Mouse (Mus musculus): ENCODE results near the gene Ntan1. TPM values are rescaled to one million over a fixed set of nuclear protein-coding genes. Genes with fewer than 3 reads are reported as not detected.

Gene Ntan1
- polyA plus RNA-seq, 1 experiment from 2014 or later: 34.9 TPM

- Histone ChIP-seq H3K27ac (ENCODE audit: low read length) (no peak overlapping the region), H3K9ac (ENCODE audit: low read depth, low read length) (no peak overlapping the region), H3K4me1 (ENCODE audit: control insufficient read depth, low read depth, low read length) (peaks cover 18% of the 10 kb centered on the region), H3K9me3 (replicated peaks; ENCODE audit: control insufficient read depth, low read length) (no peaks in the 10 kb centered on the region), H3K27me3 (ENCODE audit: control insufficient read depth, insufficient read depth, low read depth, low read length) (no peaks in the 10 kb centered on the region), H3K36me3 (ENCODE audit: control insufficient read depth, insufficient read depth) (no peaks in the 10 kb centered on the region), H3K4me2 (ENCODE audit: low read depth, low read length) (no peak overlapping the region), H3K4me3 (ENCODE audit: low read depth, low read length) (no peak overlapping the region)
- 80% methylated on average over 5 of the region's 5 CpGs for WGBS (ENCODE audit: insufficient replicate concordance)
- ATAC-seq (ENCODE audit: low read depth): no peak
These were observed 2.1 kb downstream of the Ntan1 start for GRCm38 (mm10) chr16:13820771-13821170.

GRCm38 (mm10) chr16:13825781-13826490, 7.3 kb downstream of the Ntan1 start:
- ATAC-seq (ENCODE audit: low read depth): no peak
- no peaks in the 10 kb centered on the region for H3K9me3 ChIP-seq (replicated peaks; ENCODE audit: control insufficient read depth, low read length)
- no peak overlapping the region for H3K4me3 ChIP-seq (ENCODE audit: low read depth, low read length)
- peaks cover 3% of the 10 kb centered on the region; the same call in 1 of the 2 replicates for H3K4me1 ChIP-seq (ENCODE audit: control insufficient read depth, low read depth, low read length)
- no peak overlapping the region for H3K27ac ChIP-seq (ENCODE audit: low read length)
- H3K4me2 ChIP-seq (ENCODE audit: low read depth, low read length): no peak overlapping the region
- H3K27me3 ChIP-seq (ENCODE audit: control insufficient read depth, insufficient read depth, low read depth, low read length): no peaks in the 10 kb centered on the region
- peaks cover 2% of the 10 kb centered on the region; the same call in 1 of the 2 replicates for H3K36me3 ChIP-seq (ENCODE audit: control insufficient read depth, insufficient read depth)
- no peak overlapping the region for H3K9ac ChIP-seq (ENCODE audit: low read depth, low read length)
- 67% methylated on average over 7 of the region's 7 CpGs for WGBS (ENCODE audit: insufficient replicate concordance)

- no peak overlapping the region for H3K4me2 ChIP-seq (ENCODE audit: low read depth, low read length)
- peaks cover 3% of the 10 kb centered on the region; the same call in 1 of the 2 replicates for H3K4me1 ChIP-seq (ENCODE audit: control insufficient read depth, low read depth, low read length)
- no peak overlapping the region for H3K4me3 ChIP-seq (ENCODE audit: low read depth, low read length)
- no peak for ATAC-seq (ENCODE audit: low read depth)
- no peak overlapping the region for H3K27ac ChIP-seq (ENCODE audit: low read length)
- WGBS (ENCODE audit: insufficient replicate concordance): 75% methylated on average over 4 of the region's 4 CpGs
- no peaks in the 10 kb centered on the region for H3K27me3 ChIP-seq (ENCODE audit: control insufficient read depth, insufficient read depth, low read depth, low read length)
- H3K9ac ChIP-seq (ENCODE audit: low read depth, low read length): no peak overlapping the region
- no peaks in the 10 kb centered on the region for H3K9me3 ChIP-seq (replicated peaks; ENCODE audit: control insufficient read depth, low read length)
- peaks cover 2% of the 10 kb centered on the region; the same call in 1 of the 2 replicates for H3K36me3 ChIP-seq (ENCODE audit: control insufficient read depth, insufficient read depth)
These were observed 7.9 kb downstream of the Ntan1 start for GRCm38 (mm10) chr16:13826511-13826910.

GRCm38 (mm10) chr16:13830444-13830843, 11.8 kb downstream of the Ntan1 start:
- Histone ChIP-seq H3K4me2 (ENCODE audit: low read depth, low read length) (no peak overlapping the region), H3K27ac (ENCODE audit: low read length) (no peak overlapping the region), H3K4me3 (ENCODE audit: low read depth, low read length) (no peak overlapping the region), H3K36me3 (ENCODE audit: control insufficient read depth, insufficient read depth) (peaks cover 21% of the 10 kb centered on the region), H3K4me1 (ENCODE audit: control insufficient read depth, low read depth, low read length) (no peaks in the 10 kb centered on the region), H3K9me3 (replicated peaks; ENCODE audit: control insufficient read depth, low read length) (no peaks in the 10 kb centered on the region), H3K27me3 (ENCODE audit: control insufficient read depth, insufficient read depth, low read depth, low read length) (no peaks in the 10 kb centered on the region), H3K9ac (ENCODE audit: low read depth, low read length) (no peak overlapping the region)
- 82% methylated on average over 10 of the region's 10 CpGs for WGBS (ENCODE audit: insufficient replicate concordance)
- ATAC-seq (ENCODE audit: low read depth): no peak

GRCm38 (mm10) chr16:13831606-13832005, 13.0 kb downstream of the Ntan1 start:
- Histone ChIP-seq H3K4me3 (ENCODE audit: low read depth, low read length) (no peak overlapping the region), H3K9ac (ENCODE audit: low read depth, low read length) (no peak overlapping the region), H3K4me1 (ENCODE audit: control insufficient read depth, low read depth, low read length) (no peaks in the 10 kb centered on the region), H3K27me3 (ENCODE audit: control insufficient read depth, insufficient read depth, low read depth, low read length) (no peaks in the 10 kb centered on the region), H3K4me2 (ENCODE audit: low read depth, low read length) (no peak overlapping the region), H3K9me3 (replicated peaks; ENCODE audit: control insufficient read depth, low read length) (no peaks in the 10 kb centered on the region), H3K36me3 (ENCODE audit: control insufficient read depth, insufficient read depth) (peaks cover 29% of the 10 kb centered on the region), H3K27ac (ENCODE audit: low read length) (no peak overlapping the region)
- WGBS (ENCODE audit: insufficient replicate concordance): 66% methylated on average over 5 of the region's 5 CpGs
- ATAC-seq (ENCODE audit: low read depth): peak; percentile 35

- 76% methylated on average over 5 of the region's 5 CpGs for WGBS (ENCODE audit: insufficient replicate concordance)
- no peak for ATAC-seq (ENCODE audit: low read depth)
- peaks cover 37% of the 10 kb centered on the region for H3K36me3 ChIP-seq (ENCODE audit: control insufficient read depth, insufficient read depth)
These were observed 15.7 kb downstream of the Ntan1 start for GRCm38 (mm10) chr16:13834382-13834781.

GRCm38 (mm10) chr16:13840056-13840455, 21.4 kb downstream of the Ntan1 start:
- 73% methylated on average over 7 of the region's 7 CpGs for WGBS (ENCODE audit: insufficient replicate concordance)
- ATAC-seq (ENCODE audit: low read depth): no peak
- Histone ChIP-seq H3K4me1 (ENCODE audit: control insufficient read depth, low read depth, low read length) (no peaks in the 10 kb centered on the region), H3K27me3 (ENCODE audit: control insufficient read depth, insufficient read depth, low read depth, low read length) (no peaks in the 10 kb centered on the region), H3K9ac (ENCODE audit: low read depth, low read length) (no peak overlapping the region), H3K4me2 (ENCODE audit: low read depth, low read length) (no peak overlapping the region), H3K27ac (ENCODE audit: low read length) (no peak overlapping the region), H3K9me3 (replicated peaks; ENCODE audit: control insufficient read depth, low read length) (no peaks in the 10 kb centered on the region), H3K36me3 (ENCODE audit: control insufficient read depth, insufficient read depth) (peaks cover 18% of the 10 kb centered on the region), H3K4me3 (ENCODE audit: low read depth, low read length) (no peak overlapping the region)

More at GRCm38 (mm10) chr16:13834382-13834781, 15.7 kb downstream of the Ntan1 start:
- Histone ChIP-seq H3K4me3 (ENCODE audit: low read depth, low read length) (no peak overlapping the region), H3K4me1 (ENCODE audit: control insufficient read depth, low read depth, low read length) (no peaks in the 10 kb centered on the region), H3K9ac (ENCODE audit: low read depth, low read length) (no peak overlapping the region), H3K4me2 (ENCODE audit: low read depth, low read length) (no peak overlapping the region), H3K27ac (ENCODE audit: low read length) (no peak overlapping the region), H3K27me3 (ENCODE audit: control insufficient read depth, insufficient read depth, low read depth, low read length) (no peaks in the 10 kb centered on the region), H3K9me3 (replicated peaks; ENCODE audit: control insufficient read depth, low read length) (no peaks in the 10 kb centered on the region)

- no peak overlapping the region for H3K27ac ChIP-seq (ENCODE audit: low read length)
- H3K9me3 ChIP-seq (replicated peaks; ENCODE audit: control insufficient read depth, low read length): no peaks in the 10 kb centered on the region
- 83% methylated on average over 3 of the region's 3 CpGs for WGBS (ENCODE audit: insufficient replicate concordance)
- H3K27me3 ChIP-seq (ENCODE audit: control insufficient read depth, insufficient read depth, low read depth, low read length): no peaks in the 10 kb centered on the region
- H3K4me1 ChIP-seq (ENCODE audit: control insufficient read depth, low read depth, low read length): no peaks in the 10 kb centered on the region
- no peak overlapping the region for H3K4me3 ChIP-seq (ENCODE audit: low read depth, low read length)
- no peak overlapping the region for H3K9ac ChIP-seq (ENCODE audit: low read depth, low read length)
- ATAC-seq (ENCODE audit: low read depth): no peak
- H3K36me3 ChIP-seq (ENCODE audit: control insufficient read depth, insufficient read depth): peaks cover 15% of the 10 kb centered on the region
- H3K4me2 ChIP-seq (ENCODE audit: low read depth, low read length): no peak overlapping the region
These were observed 22.3 kb downstream of the Ntan1 start for GRCm38 (mm10) chr16:13840956-13841355.

GRCm38 (mm10) chr16:13845031-13845430, 26.4 kb downstream of the Ntan1 start:
- Histone ChIP-seq H3K27me3 (ENCODE audit: control insufficient read depth, insufficient read depth, low read depth, low read length) (no peaks in the 10 kb centered on the region), H3K36me3 (ENCODE audit: control insufficient read depth, insufficient read depth) (peaks cover 3% of the 10 kb centered on the region; the same call in 1 of the 2 replicates), H3K4me1 (ENCODE audit: control insufficient read depth, low read depth, low read length) (no peaks in the 10 kb centered on the region), H3K4me3 (ENCODE audit: low read depth, low read length) (no peak overlapping the region), H3K27ac (ENCODE audit: low read length) (no peak overlapping the region), H3K9me3 (replicated peaks; ENCODE audit: control insufficient read depth, low read length) (no peaks in the 10 kb centered on the region), H3K9ac (ENCODE audit: low read depth, low read length) (no peak overlapping the region), H3K4me2 (ENCODE audit: low read depth, low read length) (no peak overlapping the region)
- no peak for ATAC-seq (ENCODE audit: low read depth)
- WGBS (ENCODE audit: insufficient replicate concordance): 77% methylated on average over 5 of the region's 5 CpGs

Data from liver, embryonic 16.5 days (tissue).